Mouse (Mus musculus): Measurements from ENCODE around the gene Ret. TPM values are rescaled to one million over a fixed set of nuclear protein-coding genes. Genes with fewer than 3 reads are reported as not detected.
A peak's percentile ranks its signal among the peaks of the same experiment; 100 is the strongest.

The Ret gene
- polyA plus RNA-seq, 1 experiment from 2014 or later = 26.7 TPM

DNA sequence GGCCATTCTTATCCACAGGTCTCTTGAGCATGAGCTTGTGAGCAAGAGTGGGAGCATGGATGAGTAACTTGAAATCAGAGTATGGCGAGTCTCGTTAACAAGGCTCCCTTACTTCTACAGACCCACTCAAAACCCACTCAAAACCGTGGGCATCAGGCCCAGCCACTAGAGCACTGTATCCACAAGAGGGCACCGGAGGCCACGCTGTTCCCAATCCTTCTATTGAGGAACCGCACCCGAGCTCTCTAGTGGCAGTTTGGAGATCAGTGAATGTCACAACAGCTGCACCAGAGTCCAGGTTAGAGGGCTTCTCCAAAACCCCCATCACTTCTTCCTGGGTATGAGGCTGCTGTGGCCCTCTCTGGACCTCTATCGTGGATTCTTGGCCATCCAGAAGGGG lies 2.4 kb downstream of the Ret start:
- Histone ChIP-seq H3K27ac (replicated peaks) (no peak overlapping the region), H3K36me3 (no peaks in the 10 kb centered on the region), H3K4me1 (replicated peaks) (peaks cover 25% of the 10 kb centered on the region), H3K4me2 (peak overlapping the region; percentile 98), H3K27me3 (peaks cover 66% of the 10 kb centered on the region), H3K4me3 (peak overlapping the region; percentile 66), H3K9ac (no peak overlapping the region), H3K9me3 (no peaks in the 10 kb centered on the region)
- 0 out of 2 replicates have a peak, but pooled peaks have one; percentile 23 for ATAC-seq (ENCODE audit: low read depth)
- 28% methylated on average over 8 of the region's 8 CpGs for WGBS

- no peaks in the 10 kb centered on the region for H3K36me3 ChIP-seq
- no peak overlapping the region for H3K9ac ChIP-seq
- no peak overlapping the region for H3K4me3 ChIP-seq
- WGBS = 52% methylated on average over 3 of the region's 3 CpGs
- H3K4me1 ChIP-seq (replicated peaks) = peaks cover 19% of the 10 kb centered on the region
- no peak overlapping the region for H3K4me2 ChIP-seq
- peaks cover 46% of the 10 kb centered on the region for H3K27me3 ChIP-seq
- no peaks in the 10 kb centered on the region for H3K9me3 ChIP-seq
- no peak overlapping the region for H3K27ac ChIP-seq (replicated peaks)
- no peak for ATAC-seq (ENCODE audit: low read depth)
These were observed 4.6 kb downstream of the Ret start for GRCm38 (mm10) chr6:118192882-118193281.

DNA sequence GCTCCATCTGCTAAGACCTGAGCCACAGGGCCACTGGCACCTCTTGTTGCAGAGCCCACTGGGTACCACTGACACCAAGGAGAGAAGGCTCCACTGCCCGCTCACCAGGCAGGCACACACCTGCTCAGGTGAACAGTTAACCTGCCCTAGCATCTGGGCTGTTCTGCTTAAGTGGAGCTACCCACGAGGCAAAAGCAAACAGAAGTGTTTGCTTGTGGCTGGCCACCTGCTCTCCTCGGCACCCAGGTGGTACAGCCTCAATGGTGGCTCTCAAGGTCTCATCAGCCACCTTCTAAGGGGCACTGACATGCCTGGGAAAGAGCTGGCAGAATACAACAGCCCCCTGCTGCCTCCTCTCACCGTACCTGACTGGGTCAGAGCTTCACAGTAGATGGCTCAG lies 5.3 kb downstream of the Ret start:
- H3K4me1 ChIP-seq (replicated peaks) = peaks cover 14% of the 10 kb centered on the region
- H3K27ac ChIP-seq (replicated peaks) = no peak overlapping the region
- no peaks in the 10 kb centered on the region for H3K9me3 ChIP-seq
- no peaks in the 10 kb centered on the region for H3K36me3 ChIP-seq
- no peak overlapping the region for H3K4me3 ChIP-seq
- H3K4me2 ChIP-seq = no peak overlapping the region
- ATAC-seq (ENCODE audit: low read depth) = no peak
- 59% methylated on average over 4 of the region's 4 CpGs for WGBS
- peaks cover 46% of the 10 kb centered on the region for H3K27me3 ChIP-seq
- H3K9ac ChIP-seq = no peak overlapping the region

- H3K27me3 ChIP-seq = peaks cover 22% of the 10 kb centered on the region
- H3K36me3 ChIP-seq = no peaks in the 10 kb centered on the region
- H3K4me1 ChIP-seq (replicated peaks) = peaks cover 10% of the 10 kb centered on the region
- no peak overlapping the region for H3K9ac ChIP-seq
- H3K4me3 ChIP-seq = no peak overlapping the region
- H3K9me3 ChIP-seq = no peaks in the 10 kb centered on the region
- H3K27ac ChIP-seq (replicated peaks) = no peak overlapping the region
- 55% methylated on average over 3 of the region's 3 CpGs for WGBS
- no peak for ATAC-seq (ENCODE audit: low read depth)
- no peak overlapping the region for H3K4me2 ChIP-seq
These were observed 7.8 kb downstream of the Ret start for GRCm38 (mm10) chr6:118189764-118190163.

- Histone ChIP-seq H3K27ac (replicated peaks) (no peak overlapping the region), H3K4me1 (replicated peaks) (peaks cover 10% of the 10 kb centered on the region), H3K4me3 (no peak overlapping the region), H3K4me2 (no peak overlapping the region), H3K27me3 (peaks cover 11% of the 10 kb centered on the region; the same call in 1 of the 2 replicates), H3K36me3 (no peaks in the 10 kb centered on the region), H3K9me3 (no peaks in the 10 kb centered on the region), H3K9ac (no peak overlapping the region)
- 91% methylated on average over 9 of the region's 9 CpGs for WGBS
- ATAC-seq (ENCODE audit: low read depth) = no peak
These were observed 8.9 kb downstream of the Ret start for GRCm38 (mm10) chr6:118188599-118188998.

DNA sequence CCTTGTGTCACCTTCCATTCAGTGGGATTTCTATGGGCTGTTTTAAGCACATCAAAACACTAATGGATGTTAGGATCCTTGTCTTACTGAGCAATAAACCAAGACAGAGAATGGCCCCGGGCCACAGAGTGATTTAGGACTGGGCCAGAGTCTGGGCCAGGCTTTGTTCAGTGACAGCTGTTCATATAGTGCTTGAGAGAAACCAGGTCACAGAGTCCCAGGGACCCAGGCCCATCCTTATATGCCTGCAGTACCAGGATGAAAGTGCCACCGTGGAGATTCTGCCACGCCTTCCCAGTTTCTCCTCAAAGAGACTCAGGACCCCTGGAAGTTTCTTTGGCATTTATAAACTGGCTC lies 10.3 kb downstream of the Ret start:
- Histone ChIP-seq H3K4me3 (no peak overlapping the region), H3K4me1 (replicated peaks) (peaks cover 10% of the 10 kb centered on the region), H3K36me3 (no peaks in the 10 kb centered on the region), H3K27ac (replicated peaks) (no peak overlapping the region), H3K9me3 (no peaks in the 10 kb centered on the region), H3K9ac (no peak overlapping the region), H3K27me3 (0 out of 2 replicates have a peak, but pooled peaks cover 9% of the 10 kb centered on the region), H3K4me2 (no peak overlapping the region)
- peak; percentile 67; the same call in 1 of the 2 replicates for ATAC-seq (ENCODE audit: low read depth)
- WGBS = 22% methylated on average over 3 of the region's 3 CpGs

DNA sequence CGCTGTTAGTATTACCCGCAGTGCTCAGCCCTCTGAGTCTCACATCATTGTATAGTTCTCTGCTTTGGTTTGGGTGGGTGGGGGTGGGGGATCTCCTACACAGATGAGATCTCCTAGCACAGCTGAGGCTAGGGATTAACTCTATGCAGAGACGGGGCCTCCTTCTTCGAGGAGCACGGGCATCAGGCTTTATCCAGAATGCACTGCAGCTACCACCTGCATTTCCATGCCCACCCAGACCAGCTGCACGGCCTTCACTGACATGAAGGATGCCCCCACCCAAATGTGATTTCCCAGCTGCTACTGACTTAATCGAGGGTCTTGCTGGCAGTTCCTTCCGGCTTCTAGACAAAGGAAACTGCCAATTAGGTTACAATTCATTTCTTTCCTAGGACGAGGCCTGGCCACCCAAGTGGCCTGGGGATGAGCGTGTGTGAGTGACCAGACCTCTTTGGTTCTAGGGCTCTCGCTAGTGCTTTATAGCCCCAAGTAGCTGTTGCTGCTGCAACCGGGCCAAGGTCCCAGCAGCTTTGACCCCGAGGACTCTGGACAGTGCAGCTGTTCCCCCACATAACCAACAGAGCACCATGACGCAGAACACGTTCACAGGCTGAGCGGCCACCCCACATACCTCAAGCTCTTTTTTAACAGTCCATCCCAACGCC lies 10.8 kb downstream of the Ret start:
- Histone ChIP-seq H3K36me3 (no peaks in the 10 kb centered on the region), H3K9me3 (no peaks in the 10 kb centered on the region), H3K4me3 (no peak overlapping the region), H3K9ac (no peak overlapping the region), H3K4me2 (no peak overlapping the region), H3K27me3 (0 out of 2 replicates have a peak, but pooled peaks cover 9% of the 10 kb centered on the region), H3K4me1 (replicated peaks) (peaks cover 10% of the 10 kb centered on the region), H3K27ac (replicated peaks) (no peak overlapping the region)
- 14% methylated on average over 17 of the region's 17 CpGs for WGBS
- ATAC-seq (ENCODE audit: low read depth) = peak; percentile 36; the same call in 1 of the 2 replicates

DNA sequence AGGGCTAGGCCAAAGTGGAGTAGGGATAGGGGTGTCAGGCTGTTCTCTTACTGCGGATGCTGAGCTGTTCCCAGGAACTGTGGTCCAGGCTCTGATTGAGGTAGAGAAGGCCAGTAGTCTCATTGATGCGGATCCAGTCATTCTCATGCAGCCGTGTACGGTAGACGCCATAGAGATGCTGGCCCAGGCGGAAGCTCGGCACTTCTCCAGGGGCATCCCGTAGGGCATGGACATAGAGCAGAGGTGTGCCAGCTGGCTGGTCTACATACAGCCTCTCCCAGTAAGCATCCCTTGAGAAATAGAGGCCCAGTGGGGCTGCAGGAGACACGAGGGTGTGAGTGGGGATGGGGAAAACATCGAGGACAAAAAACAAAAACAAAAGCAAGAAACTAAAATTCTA lies 13.4 kb downstream of the Ret start:
- WGBS = 87% methylated on average over 10 of the region's 10 CpGs
- no peak for ATAC-seq (ENCODE audit: low read depth)

GRCm38 (mm10) chr6:118180085-118180423 lies 17.5 kb downstream of the Ret start:
- Histone ChIP-seq H3K36me3 (no peaks in the 10 kb centered on the region), H3K9me3 (no peaks in the 10 kb centered on the region), H3K4me3 (no peak overlapping the region), H3K9ac (no peak overlapping the region), H3K4me1 (replicated peaks) (peaks cover 9% of the 10 kb centered on the region), H3K27ac (replicated peaks) (no peak overlapping the region; the same call in 1 of the 2 replicates), H3K4me2 (0 out of 2 replicates have a peak overlapping the region, but pooled peaks have one; percentile 28), H3K27me3 (no peaks in the 10 kb centered on the region)
- 75% methylated on average over 12 of the region's 12 CpGs for WGBS
- ATAC-seq (ENCODE audit: low read depth) = peak; percentile 46; the same call in 1 of the 2 replicates

More for the DNA sequence above, 13.4 kb downstream of the Ret start:
- Histone ChIP-seq H3K4me1 (replicated peaks) (peaks cover 20% of the 10 kb centered on the region), H3K9ac (no peak overlapping the region), H3K4me2 (no peak overlapping the region), H3K4me3 (no peak overlapping the region), H3K27ac (replicated peaks) (no peak overlapping the region), H3K27me3 (0 out of 2 replicates have a peak, but pooled peaks cover 9% of the 10 kb centered on the region), H3K9me3 (no peaks in the 10 kb centered on the region), H3K36me3 (no peaks in the 10 kb centered on the region)

GRCm38 (mm10) chr6:118179316-118180084 lies 18.0 kb downstream of the Ret start:
- Histone ChIP-seq H3K27ac (replicated peaks) (no peak overlapping the region), H3K4me2 (0 out of 2 replicates have a peak overlapping the region, but pooled peaks have one; percentile 28), H3K9me3 (no peaks in the 10 kb centered on the region), H3K36me3 (no peaks in the 10 kb centered on the region), H3K9ac (no peak overlapping the region), H3K4me1 (replicated peaks) (peaks cover 9% of the 10 kb centered on the region), H3K27me3 (no peaks in the 10 kb centered on the region), H3K4me3 (no peak overlapping the region)
- ATAC-seq (ENCODE audit: low read depth) = peak; percentile 88
- 63% methylated on average over 13 of the region's 13 CpGs for WGBS

GRCm38 (mm10) chr6:118173975-118174328 lies 23.6 kb downstream of the Ret start:
- WGBS = 79% methylated on average over 5 of the region's 5 CpGs

GRCm38 (mm10) chr6:118173251-118173974 lies 24.1 kb downstream of the Ret start:
- H3K4me2 ChIP-seq = no peak overlapping the region
- 92% methylated on average over 18 of the region's 18 CpGs for WGBS
- H3K4me3 ChIP-seq = no peak overlapping the region
- no peaks in the 10 kb centered on the region for H3K9me3 ChIP-seq
- H3K4me1 ChIP-seq (replicated peaks) = no peaks in the 10 kb centered on the region
- H3K36me3 ChIP-seq = no peaks in the 10 kb centered on the region
- H3K9ac ChIP-seq = no peak overlapping the region
- H3K27ac ChIP-seq (replicated peaks) = no peak overlapping the region
- no peak for ATAC-seq (ENCODE audit: low read depth)
- no peaks in the 10 kb centered on the region for H3K27me3 ChIP-seq

More at GRCm38 (mm10) chr6:118173975-118174328, 23.6 kb downstream of the Ret start:
- Histone ChIP-seq H3K36me3 (no peaks in the 10 kb centered on the region), H3K27me3 (no peaks in the 10 kb centered on the region), H3K4me3 (no peak overlapping the region), H3K9ac (no peak overlapping the region), H3K27ac (replicated peaks) (no peak overlapping the region), H3K4me1 (replicated peaks) (no peaks in the 10 kb centered on the region), H3K9me3 (no peaks in the 10 kb centered on the region), H3K4me2 (no peak overlapping the region)
- no peak for ATAC-seq (ENCODE audit: low read depth)

Data from neural tube, embryonic 13.5 days (tissue).